Mouse (Mus musculus) cerebellum, postnatal 10 days (tissue): ENCODE measurements around the gene Gm2a.
"Not testable (repeated sequence)": the region's sequence is repeated elsewhere in the genome, so short reads cannot be mapped to it uniquely, and the experiment has no call there.

Source experiments
- DNase-seq, 2 experiments: peaks; one replicate each; pipeline ENCODE4 v3.0.0; 2021; ENCODE audit warnings: mixed read lengths in 2 of 2

The Gm2a gene

DNA sequence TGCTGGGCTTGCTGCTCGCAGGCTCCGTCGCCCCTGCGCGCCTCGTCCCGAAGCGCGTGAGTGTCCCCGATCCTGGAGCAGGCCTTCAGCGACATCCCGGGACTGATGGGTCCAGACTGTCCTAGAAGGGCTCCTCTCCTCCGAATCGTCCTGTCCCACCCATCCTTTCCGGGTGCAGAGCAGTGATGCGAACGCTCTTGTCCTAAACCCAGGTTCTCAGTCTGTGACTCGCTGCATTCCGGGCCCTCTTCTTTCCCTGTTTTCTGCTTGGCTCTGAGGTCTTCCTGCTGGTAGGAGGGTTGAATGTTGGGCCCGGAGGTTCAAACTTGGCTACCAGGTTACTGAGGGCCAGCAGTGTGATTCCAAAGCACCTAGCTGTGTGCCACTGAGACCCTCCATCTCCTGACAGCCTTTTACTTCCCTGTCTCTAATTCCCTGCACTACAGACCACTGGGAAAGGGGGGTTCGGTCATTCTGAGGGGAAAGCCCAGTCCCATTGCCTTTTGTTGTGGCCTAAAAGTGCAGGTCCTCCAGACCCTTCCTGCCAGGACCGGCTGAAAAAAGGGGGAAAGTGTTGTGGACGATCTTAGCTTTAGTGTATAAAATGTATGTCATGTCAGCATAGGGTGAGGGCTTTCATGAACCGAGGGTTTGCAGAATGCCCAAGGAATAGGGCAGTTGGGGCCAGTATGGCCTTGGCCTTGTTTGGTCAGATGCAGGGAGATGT lies 437 bp downstream of the Gm2a start:
- DNase-seq = no peak

DNA sequence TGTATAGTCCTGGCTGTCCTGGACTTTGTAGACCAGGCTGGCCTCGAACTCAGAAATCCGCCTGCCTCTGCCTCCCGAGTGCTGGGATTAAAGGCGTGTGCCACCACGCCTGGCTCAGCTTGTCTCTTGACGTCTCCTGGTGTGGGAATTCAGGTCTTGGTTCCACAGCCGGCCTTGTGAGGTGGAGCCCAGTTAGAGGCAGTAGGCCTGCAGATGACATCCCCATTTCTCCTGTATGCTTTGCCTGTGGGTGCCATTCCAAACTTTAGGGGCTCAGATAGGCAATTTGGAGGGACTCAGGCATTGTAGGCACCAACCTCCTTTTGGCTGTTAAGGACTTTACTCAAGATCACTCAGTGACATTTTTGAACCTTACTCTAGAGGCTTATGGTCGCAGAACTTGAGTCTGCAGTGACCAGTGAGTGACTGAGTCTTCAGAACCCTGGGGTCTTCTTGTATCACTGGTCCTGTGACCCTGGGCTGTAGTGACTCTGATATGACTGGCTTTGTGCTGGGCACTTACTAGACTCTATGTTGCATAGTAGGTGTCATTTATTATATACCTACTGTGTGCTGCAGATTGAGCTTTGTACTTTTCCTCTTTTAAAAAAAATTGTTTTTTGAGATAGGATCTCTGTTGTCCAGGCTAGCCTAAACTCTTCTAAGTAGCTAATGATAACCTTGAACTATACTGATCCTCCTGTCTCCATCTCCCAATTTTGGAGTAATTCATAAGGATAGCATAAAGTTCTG lies 1.3 kb downstream of the Gm2a start:
- DNase-seq = no peak

- no peak for DNase-seq
Observed at GRCm38 (mm10) chr11:55099868-55100267, 2.0 kb downstream of the Gm2a start.

DNA sequence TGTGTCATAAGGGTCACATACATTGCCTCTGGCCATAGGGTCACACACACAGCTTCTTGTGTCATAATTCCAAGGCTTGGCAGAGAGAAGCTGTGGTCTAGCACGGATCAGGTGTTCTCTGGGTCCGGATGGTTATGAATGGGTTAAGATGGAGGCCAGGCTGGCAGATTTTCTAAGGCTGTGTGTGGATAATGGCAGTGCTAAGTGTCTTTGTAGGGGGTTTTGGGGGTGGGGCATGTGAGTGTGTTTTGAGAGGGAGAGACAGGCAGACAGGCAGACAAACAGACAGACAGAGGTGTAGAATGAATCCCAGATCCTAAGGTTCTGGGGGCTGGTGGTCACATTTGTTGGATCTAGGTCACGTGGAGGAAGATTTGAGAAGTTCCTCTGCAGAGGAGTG lies 4.1 kb downstream of the Gm2a start:
- no peak for DNase-seq

DNA sequence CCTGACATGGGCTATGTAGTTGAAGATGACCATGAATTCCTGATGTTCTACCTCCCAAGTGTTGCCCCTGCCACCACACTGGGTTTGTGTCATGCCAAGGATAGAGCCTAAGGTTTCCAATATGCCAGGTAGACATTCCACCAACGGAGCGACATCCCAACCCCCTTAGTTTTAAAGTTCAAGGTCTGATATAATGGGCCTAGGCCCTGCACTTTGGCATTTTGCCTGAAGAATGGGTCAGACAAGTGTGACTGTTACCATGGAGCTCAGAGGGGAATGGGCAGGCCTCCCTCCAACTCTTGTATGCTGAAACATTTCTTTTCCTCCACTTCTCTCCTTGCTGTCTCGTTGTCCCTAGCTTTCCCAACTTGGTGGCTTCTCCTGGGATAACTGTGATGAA lies 5.3 kb downstream of the Gm2a start:
- DNase-seq = no peak

DNA sequence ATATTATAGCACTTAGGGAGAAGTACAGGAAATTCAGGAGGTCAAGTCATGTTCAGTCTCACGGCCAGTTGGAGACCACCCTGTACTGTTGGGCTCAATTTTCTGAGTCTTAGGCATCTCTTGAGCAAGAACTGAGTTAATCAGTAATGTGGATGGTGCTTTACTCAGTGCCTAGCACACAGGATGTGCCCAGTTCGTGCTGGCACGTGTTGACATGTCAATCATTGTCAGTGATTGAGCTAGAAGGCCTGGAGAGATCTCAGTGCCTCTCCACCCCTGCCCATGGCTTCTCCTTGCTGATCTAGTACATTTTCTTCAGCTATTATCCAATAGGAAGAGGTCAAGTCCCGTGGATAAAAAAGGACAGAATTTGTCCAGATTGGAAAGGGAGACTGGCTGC lies 7.5 kb downstream of the Gm2a start:
- no peak for DNase-seq

DNA sequence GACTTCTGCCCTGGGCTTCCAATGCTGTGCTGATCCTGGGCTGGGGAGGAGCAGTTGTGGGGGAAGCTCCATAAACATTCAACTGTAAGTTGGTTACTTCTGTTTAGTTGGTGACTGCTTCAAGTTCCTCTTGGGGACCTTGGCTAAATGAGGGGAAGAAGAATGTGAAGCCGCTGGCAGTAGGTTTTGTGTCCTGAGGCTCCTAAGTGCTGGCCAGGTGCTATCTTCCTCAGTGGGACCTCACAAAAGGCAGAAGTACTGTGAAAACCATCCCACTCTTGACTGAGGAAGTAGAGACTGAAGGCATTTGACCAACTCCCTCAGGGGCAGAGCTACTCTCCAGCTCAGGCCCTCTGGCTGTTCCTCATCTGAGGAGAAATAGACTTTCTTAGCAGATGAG lies 8.7 kb downstream of the Gm2a start:
- DNase-seq = no peak

GRCm38 (mm10) chr11:55109521-55110300 lies 11.8 kb downstream of the Gm2a start:
- peak; percentile 61 to 77 for DNase-seq

DNA sequence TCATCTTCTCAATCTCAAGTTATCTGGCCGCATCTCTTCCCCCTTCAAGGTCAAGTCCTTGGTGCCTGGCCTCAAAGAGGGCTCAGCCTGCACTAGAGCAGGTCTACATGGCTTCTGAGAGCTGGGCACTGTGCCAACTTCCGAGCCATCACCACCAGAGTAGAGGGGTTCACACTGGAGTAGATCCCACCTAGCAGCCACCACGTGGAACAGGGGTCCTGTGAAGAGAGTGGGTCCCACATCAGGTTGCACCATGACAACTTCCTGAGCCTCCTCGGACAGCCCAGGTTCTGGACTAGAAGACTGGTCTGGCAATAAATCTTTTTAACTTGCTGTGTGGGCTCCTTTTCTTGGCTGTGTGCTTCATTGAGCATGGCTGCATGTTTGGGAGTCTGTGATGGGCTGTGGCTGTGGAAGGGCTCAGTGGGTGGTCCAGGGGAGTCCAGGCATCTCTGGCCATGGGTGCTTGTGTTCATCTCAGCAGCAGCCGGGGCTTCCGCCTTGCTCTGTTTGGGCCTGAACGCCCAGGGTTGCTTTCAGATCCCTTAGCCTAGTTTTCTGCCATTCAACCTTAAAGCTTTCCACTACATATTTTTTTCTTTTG lies 12.8 kb downstream of the Gm2a start:
- peak; percentile 60 to 68 for DNase-seq

DNA sequence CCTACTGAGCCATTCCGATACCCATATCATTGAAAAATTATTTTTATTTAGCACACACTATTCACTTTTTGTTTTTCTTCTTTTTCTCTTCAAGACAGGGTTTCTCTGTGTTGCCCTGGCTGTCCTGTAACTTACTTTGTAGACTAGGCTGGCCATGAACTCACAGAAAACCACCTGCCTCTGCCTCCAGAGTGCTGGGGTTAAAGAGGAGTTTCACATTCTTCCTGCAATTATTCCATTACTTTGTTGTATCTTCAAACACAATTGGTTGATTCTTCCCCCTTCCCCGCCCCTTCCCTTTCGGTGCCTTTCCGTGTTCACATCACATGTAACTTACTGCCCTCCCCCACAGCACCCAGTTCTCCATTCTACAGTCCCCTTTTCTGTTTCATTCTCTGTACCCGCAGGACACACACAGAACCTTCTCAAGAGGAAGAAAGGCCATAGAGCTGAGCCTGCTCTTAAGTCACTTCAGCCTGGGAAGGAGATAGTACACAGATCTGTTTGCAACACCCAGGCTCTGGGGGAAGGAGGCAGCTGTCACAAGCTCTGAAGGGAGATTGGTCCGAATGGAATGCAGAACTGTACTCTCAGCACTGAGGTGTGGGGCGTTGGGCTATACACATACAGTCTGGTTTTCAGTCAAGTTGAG lies 15.4 kb downstream of the Gm2a start:
- no peak for DNase-seq

DNA sequence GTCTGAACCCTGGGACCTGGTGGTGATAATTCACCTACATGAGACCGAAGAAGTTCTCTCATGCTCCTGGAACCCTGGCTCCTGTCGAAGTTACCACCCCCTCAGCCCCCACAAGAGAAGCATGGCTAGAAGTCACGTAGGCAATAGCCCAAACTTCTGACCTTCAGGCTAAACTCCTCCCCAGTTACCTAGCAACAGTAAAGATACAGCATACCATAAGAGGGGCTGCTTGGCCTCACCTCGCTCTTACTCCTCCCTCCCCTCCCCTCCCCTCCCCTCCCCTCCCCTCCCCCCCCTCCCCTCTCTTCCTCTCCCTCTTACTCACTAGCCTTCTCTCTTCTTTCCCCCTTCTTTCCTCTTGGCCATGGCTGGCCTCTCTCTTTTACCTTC lies 15.9 kb downstream of the Gm2a start:
- not testable (repeated sequence) for DNase-seq

DNA sequence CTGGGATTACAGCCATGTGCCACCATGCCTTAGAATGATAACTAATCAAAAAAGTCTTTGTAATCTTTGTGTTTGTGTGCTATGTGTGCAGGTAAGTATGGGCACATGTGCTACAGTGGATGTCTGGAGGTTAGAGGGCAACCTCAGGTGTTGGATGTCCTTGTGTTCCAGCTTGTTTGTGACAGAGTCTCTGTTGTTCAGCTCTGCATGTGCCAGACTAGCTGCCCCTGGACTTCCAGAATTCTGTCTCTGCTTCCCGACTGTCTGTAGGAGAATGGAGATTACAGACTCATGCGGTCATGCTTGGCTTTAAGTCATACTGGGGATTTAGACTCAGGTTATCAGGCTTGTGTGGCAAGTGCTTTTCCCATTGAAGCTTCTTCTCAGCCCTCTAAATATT lies 16.4 kb downstream of the Gm2a start:
- no peak for DNase-seq

DNA sequence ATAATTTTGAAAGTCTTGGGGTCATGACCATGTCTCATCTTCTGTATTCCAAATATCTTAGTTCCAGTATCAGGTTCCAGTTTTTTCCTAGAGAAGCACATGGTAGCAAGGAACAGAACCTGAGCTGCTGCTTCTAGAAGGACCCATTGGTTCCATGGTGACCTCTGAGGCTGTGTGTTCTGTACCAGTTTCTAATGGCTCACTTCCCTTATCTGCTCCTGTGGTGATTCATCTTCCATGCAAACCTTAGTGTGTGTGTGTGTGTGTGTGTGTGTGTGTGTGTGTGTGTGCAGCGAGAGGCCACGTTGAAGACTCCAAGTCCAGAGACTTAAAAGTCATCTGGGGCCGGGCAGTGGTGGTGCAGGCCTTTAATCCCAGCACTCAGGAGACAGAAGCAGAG lies 18.1 kb downstream of the Gm2a start:
- DNase-seq = no peak

- no peak for DNase-seq
Observed at GRCm38 (mm10) chr11:55117031-55117430, 19.1 kb downstream of the Gm2a start.

- DNase-seq = no peak
Observed at GRCm38 (mm10) chr11:55120279-55120678, 22.4 kb downstream of the Gm2a start.

- no peak for DNase-seq
Observed at GRCm38 (mm10) chr11:55120821-55121271, 22.9 kb downstream of the Gm2a start.

GRCm38 (mm10) chr11:55121430-55121829 lies 23.5 kb downstream of the Gm2a start:
- DNase-seq = no peak

DNA sequence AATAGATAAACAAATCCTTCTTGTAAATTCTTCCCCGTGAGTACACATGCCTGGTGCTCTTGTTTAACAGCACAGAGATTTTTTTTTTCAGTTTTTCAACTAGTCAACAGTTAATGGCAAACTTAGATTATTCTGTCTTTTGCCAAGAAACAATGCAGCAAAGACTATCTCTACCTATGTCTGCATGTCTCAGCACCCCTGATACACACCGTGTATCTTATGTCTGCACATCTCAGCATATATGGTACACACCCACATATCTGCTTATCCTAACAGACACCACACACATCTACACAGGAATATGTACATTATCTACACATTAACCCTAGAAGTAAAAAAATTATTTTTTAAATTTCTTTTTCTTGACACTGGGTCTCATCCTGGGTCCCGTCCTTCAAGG lies 28.7 kb downstream of the Gm2a start:
- DNase-seq = no peak

GRCm38 (mm10) chr11:55127937-55128336 lies 30.0 kb downstream of the Gm2a start:
- DNase-seq = no peak

- no peak for DNase-seq
Observed at GRCm38 (mm10) chr11:55128411-55128810, 30.5 kb downstream of the Gm2a start.

GRCm38 (mm10) chr11:55131077-55131742 lies 33.3 kb downstream of the Gm2a start:
- DNase-seq = no peak

GRCm38 (mm10) chr11:55131946-55132345 lies 34.0 kb downstream of the Gm2a start:
- DNase-seq = no peak
